Mouse (Mus musculus): ENCODE results near the gene Vmn2r85. TPM values are rescaled to one million over a fixed set of nuclear protein-coding genes. Genes with fewer than 3 reads are reported as not detected.

Gene Vmn2r85
- polyA plus RNA-seq, 1 experiment: 0.34 TPM

Other genes starting within 250 kb of the Vmn2r85 start
- gene Olfr826, start 245.5 kb downstream of the Vmn2r85 start, polyA plus RNA-seq (2012; rRNA removed): not detected in 2 replicates
- not detected in 2 replicates for gene Olfr827, start 215.3 kb downstream of the Vmn2r85 start, polyA plus RNA-seq (2012; rRNA removed)
- gene Neurod4, start 149.5 kb downstream of the Vmn2r85 start, polyA plus RNA-seq (2012; rRNA removed): 0.30 and 0.46 TPM in 2 replicates
- 0.12 and 0.13 TPM in 2 replicates for gene Tespa1, start 106.8 kb downstream of the Vmn2r85 start, polyA plus RNA-seq (2012; rRNA removed)
- 0.94 and 1.3 TPM in 2 replicates for gene Vmn2r84, start 35.4 kb downstream of the Vmn2r85 start, polyA plus RNA-seq (2012; rRNA removed)
- gene Vmn2r86, start 26.3 kb upstream of the Vmn2r85 start, polyA plus RNA-seq (2012; rRNA removed): 0.28 and 0.29 TPM in 2 replicates
- 1.1 and 1.3 TPM in 2 replicates for gene Vmn2r87, start 67.7 kb upstream of the Vmn2r85 start, polyA plus RNA-seq (2012; rRNA removed)

Data from frontal cortex, adult 2 months (tissue).